Mouse (Mus musculus) liver, postnatal 0 days (tissue): Measurements from ENCODE around the gene Tas1r2.

Experiments
- CTCF ChIP-seq: sonication (generic); IDR thresholded peaks from 2 replicates; pipeline ENCODE4 v1.5.1; 2016; ENCODE audit warnings: antibody characterized with exemption, low read depth
- EP300 ChIP-seq: IDR thresholded peaks from 2 replicates; pipeline ENCODE4 v1.6.1; 2016; ENCODE audit warnings: antibody characterized with exemption, low read depth, mild to moderate bottlenecking

DNA sequence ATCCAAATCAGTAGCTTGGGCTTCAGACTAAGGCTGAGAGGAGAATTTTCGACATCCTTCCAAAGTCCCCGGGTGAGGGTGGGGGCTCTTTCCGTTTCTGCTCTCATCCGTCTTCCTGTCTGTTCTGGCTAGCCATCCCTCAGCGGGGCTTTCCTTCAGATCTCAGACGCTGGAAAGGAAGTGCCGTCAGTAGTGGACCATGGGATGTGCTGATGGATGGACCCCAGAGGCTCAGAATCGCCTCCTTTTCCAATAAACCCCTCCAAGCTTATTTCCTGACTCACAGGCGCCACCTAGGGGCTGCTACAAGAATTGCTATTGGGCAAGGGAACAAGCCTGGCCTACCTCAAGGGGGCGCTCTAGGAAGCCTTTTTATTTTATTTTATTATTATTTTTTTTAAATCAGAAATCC, 41.8 kb upstream of the Tas1r2 start:
- TF ChIP-seq CTCF (peak; percentile 98), EP300 (no peak)
